Mouse (Mus musculus) left cerebral cortex, adult 9 months (tissue): ENCODE data around the gene Map2.

Experiments
- DNase-seq, 2 experiments: peaks; one replicate each; pipeline ENCODE4 v3.0.0; 2022; ENCODE audit warnings: low spot score in 2 of 2

The Map2 gene

GRCm38 (mm10) chr1:66175041-66175665, at the start of gene Map2:
Map2 (plus strand) TSS chr1:66175273.
- DNase-seq, result peak; percentile 52 to 83

GRCm38 (mm10) chr1:66133014-66133413, 42.1 kb upstream of the Map2 start:
- no peak for DNase-seq

GRCm38 (mm10) chr1:66135324-66135723, 39.7 kb upstream of the Map2 start:
- no peak for DNase-seq

GRCm38 (mm10) chr1:66140686-66141085, 34.4 kb upstream of the Map2 start:
- DNase-seq, result no peak

- DNase-seq, result no peak
Measured at GRCm38 (mm10) chr1:66145180-66145579, 29.9 kb upstream of the Map2 start.

- DNase-seq, result no peak
Measured at GRCm38 (mm10) chr1:66148825-66149514, 26.1 kb upstream of the Map2 start.

GRCm38 (mm10) chr1:66150806-66151205, 24.3 kb upstream of the Map2 start:
- DNase-seq, result no peak

GRCm38 (mm10) chr1:66157135-66157534, 17.9 kb upstream of the Map2 start:
- DNase-seq, result no peak

GRCm38 (mm10) chr1:66157589-66157988, 17.5 kb upstream of the Map2 start:
- no peak for DNase-seq

GRCm38 (mm10) chr1:66164648-66165047, 10.4 kb upstream of the Map2 start:
- no peak for DNase-seq

- no peak for DNase-seq
Measured at GRCm38 (mm10) chr1:66168722-66169121, 6.4 kb upstream of the Map2 start.

GRCm38 (mm10) chr1:66172127-66172526, 2.9 kb upstream of the Map2 start:
- DNase-seq, result no peak

GRCm38 (mm10) chr1:66173630-66174029, 1.4 kb upstream of the Map2 start:
- no peak for DNase-seq

GRCm38 (mm10) chr1:66176012-66176837, 1.2 kb downstream of the Map2 start:
- no peak for DNase-seq

- DNase-seq, result no peak
Measured at GRCm38 (mm10) chr1:66176838-66177105, 1.7 kb downstream of the Map2 start.

GRCm38 (mm10) chr1:66177489-66178170, 2.6 kb downstream of the Map2 start:
- no peak for DNase-seq

GRCm38 (mm10) chr1:66187016-66187681, 12.1 kb downstream of the Map2 start:
- peak; percentile 69 to 73 for DNase-seq

GRCm38 (mm10) chr1:66192401-66192800, 17.3 kb downstream of the Map2 start:
- DNase-seq, result no peak

- no peak for DNase-seq
Measured at GRCm38 (mm10) chr1:66192891-66193290, 17.8 kb downstream of the Map2 start.

- DNase-seq, result no peak
Measured at GRCm38 (mm10) chr1:66195040-66195726, 20.1 kb downstream of the Map2 start.

- no peak for DNase-seq
Measured at GRCm38 (mm10) chr1:66196240-66196639, 21.2 kb downstream of the Map2 start.
